Mouse (Mus musculus) CD4-positive helper T cell, adult 2 months (primary cell): ENCODE measurements around the gene Pdcd1lg2.

Experiments used
- DNase-seq: peaks from one replicate; pipeline ENCODE4 v3.0.0-alpha.2; 2012; ENCODE audit warnings: low read depth, missing footprints, low spot score

Pdcd1lg2 gene

DNA sequence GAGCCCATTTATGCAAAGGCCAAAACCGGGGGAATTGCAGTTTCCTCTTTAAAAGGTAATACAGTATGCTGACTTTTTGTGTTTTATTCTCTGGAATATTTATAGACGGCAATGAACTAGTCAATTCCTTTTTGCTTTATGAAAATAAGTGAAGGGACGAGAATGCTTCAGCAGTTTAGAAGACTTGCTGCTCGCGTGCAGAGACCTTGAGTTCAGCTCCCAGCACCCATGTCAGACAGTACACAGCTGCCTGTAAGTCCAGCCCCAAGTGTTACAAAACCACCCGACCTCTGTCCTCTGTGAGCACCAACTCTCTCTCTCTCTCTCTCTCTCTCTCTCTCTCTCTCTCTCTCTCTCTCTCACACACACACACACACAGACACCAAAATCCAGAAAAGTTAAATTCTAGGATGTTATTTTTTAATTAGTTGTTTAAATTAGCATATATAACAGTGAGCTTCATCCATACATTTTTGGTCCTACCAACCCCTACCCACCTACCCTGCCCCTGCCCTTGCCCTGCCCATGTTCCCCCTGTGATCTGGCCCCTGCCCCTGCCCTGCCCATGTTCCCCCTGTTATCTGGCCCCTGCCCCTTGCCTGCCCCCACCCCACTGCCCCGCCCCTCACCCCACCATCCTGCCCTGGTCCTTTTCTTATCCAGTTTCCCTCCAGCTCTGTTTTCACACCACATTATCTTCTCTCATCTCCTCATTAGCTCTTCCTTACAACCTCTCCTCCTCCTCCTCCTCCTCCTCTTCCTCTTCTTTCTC lies 86.3 kb downstream of the Pdcd1lg2 start:
- DNase-seq = no peak

DNA sequence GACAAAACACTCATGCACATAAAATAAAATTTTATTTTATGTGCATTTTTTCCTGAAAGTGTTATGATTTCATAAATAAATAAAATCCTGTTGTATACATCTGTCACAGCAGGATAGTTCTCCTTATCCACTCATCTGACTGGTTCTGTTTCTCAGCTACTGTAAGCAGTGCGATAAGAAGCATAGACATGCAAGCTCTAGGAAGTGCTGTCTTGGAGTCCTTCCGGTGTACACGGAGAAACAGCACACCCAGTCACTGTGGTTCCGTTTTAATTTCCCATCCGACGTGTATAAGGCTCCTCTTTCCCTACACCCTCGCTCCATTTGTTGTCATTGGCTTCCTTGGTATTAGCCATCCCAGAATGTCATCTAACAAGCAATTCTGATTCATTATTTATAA lies 87.2 kb downstream of the Pdcd1lg2 start:
- DNase-seq = no peak

DNA sequence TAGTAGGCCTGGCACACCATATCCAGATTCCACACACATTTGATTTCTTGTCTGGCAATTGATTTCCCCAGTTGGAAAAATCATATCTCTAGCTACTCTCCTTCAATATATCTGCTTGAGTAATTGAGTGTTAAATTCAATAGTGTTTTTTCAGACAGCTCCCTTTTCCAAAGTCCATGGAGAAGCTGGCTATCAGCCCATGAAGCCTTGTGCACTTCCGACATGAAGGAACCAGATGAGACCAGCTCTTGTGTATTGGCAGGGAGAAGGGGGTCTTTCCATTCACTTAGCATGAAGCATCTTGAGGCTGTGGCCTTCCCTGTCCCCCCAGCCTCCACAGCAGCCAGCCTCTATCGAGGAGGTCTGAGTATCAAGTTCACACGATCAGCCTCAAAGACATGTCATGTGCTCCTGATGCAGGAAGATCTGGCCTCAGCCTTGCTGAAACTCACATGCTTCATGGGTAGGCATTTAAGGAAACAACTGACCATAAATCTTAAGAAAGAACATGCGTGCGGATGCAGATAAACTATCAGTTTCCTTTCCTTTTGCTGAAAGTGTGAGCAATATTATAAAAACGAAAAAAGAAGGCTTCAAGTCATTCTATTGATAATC lies 88.2 kb downstream of the Pdcd1lg2 start:
- no peak for DNase-seq

- no peak for DNase-seq
Observed at GRCm38 (mm10) chr19:29500333-29500732, 89.6 kb downstream of the Pdcd1lg2 start.

GRCm38 (mm10) chr19:29501106-29501505 lies 90.4 kb downstream of the Pdcd1lg2 start:
- peak; percentile 61 for DNase-seq

DNA sequence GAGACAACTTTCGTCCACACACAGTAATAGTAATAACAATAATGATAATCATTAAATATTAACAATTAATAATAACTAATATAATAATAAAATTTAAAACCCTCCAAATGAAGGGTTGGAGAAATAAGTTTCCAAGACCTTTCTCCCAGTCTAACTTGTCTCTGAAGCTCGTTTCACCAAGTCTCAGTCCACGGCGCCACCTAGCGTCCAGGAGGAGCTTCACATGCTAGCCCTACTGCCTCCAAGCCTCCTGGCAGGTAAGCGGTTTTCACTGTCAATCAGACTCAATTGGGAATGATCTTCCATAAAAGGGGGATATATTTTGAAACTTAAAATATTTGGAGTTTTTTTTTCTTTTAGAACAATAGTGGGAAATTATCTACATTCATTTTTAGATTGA lies 90.8 kb downstream of the Pdcd1lg2 start:
- DNase-seq = peak; percentile 77

DNA sequence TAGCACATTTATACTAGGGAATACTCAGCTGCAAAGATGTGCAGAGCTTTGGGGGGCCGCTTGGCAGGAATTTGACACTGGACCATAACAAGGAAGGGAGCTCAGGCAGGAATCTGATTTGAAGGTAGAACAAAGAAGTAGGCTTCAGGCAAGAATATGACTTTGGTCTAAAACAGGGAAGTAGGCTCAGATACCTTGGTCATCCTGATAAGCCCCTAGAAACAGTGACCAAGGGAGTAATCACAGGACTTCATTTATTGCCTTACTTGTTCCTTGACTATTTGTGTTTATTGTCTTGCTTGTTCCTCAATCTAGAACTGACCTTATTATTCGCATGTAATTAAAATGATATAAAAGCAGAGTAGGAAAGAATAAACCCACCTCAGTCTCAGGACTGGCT lies 93.4 kb downstream of the Pdcd1lg2 start:
- DNase-seq = no peak

GRCm38 (mm10) chr19:29505617-29506016 lies 94.9 kb downstream of the Pdcd1lg2 start:
- no peak for DNase-seq

DNA sequence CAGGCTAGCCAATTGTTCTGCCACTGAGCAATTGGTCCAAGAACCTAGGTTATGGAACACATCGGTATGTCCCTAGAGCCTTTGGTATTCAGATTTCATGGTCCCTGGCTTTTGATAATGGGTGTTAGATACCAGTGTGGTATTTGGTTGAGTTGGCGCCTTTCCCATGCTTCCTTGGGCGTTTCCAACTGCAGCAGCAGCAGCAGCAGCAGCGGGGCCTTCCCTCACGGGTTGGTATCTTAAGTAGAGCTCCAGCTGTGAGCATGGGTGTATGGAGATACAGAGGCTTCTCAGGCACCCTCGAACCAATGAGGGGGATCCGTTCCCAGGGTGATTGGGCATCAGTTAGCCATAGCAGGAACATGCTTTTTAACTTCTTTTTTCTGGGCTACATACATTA lies 97.5 kb downstream of the Pdcd1lg2 start:
- no peak for DNase-seq

GRCm38 (mm10) chr19:29509857-29510256 lies 99.1 kb downstream of the Pdcd1lg2 start:
- DNase-seq = no peak

DNA sequence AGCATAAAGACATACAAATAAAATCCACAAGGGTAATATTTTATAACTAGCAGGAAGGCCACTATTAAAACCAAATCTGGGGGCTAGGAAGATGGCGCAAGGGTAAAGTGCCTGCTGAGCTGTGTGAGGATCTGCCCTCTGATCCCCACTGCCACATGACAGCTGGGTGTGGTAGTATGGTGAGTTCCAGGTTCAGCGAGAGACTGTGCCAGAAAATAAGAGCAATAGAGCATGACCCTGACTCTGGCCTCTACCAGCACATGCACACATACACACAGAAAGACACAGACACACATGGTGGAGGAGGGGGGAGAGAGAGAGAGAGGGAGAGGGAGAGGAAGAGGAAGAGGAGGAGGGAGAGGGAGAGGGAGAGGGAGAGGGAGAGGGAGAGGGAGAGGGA lies 101.1 kb downstream of the Pdcd1lg2 start:
- DNase-seq = no peak

DNA sequence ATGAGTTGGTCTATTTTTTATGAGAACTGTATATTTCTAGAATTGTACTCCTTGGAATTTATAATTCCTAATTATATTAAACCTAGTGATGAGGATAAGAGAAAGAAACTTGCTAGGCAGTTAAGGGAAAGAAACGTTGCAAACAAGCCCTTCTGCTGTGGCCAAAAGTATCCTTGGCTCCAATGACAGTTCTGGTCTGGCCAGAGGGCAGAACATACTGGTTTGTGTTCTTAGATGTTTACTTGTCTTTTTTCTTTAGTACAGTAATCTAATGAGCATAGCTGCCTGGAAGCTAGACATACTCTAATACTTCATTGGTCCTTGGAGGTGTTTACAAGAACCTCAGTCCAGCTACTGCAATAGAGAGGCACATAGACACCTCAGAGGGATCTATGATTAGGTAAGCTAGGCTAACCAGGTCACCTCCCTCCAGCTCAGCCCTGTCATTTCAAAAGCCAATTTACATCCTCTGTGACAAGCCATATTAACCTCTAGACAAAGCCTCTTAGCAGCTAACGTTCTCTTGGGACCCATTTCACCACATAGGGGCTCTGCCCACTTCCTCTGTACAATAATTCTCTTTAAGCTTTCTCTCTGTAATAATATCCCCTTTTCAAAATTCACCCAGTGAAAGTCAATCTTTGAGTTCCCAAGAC lies 102.5 kb downstream of the Pdcd1lg2 start:
- DNase-seq = no peak

DNA sequence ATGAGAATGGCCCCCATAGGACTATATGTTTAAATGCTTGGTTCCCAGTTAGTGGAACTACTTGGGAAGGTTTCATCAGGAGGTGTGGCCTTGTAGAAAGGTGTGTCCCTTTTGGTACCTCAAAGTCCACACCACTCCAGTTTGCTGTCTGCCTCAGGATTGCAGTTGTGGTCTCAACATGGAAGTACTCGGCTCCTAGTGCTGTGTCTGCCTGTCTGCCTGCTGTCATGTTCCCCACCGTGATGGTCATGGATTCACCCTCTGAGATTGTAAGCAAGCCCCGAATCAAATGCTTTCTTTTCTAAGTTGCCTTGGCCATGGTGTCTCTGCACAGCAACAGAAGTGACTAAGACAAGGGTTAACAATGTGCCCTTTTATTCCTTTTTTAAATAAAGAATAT lies 103.4 kb downstream of the Pdcd1lg2 start:
- DNase-seq = no peak

DNA sequence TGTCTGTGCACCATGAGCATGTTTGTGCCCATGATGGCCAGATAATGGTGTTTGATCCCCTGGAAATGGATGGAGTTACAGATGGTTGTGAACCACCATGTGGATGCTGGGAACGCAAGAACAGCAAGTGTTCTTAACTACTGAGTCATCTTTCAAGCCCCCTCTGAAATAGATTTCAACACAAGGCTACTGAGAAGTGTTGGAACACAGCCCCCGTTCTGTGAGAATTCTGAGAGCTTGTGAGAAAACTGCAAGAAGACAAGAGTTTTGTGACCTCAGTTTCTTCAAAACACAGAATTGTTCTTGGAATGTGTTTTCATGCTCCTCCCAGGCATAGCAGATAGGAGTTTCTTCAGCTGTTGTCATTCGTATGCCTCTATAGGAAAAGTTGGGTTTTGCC lies 104.7 kb downstream of the Pdcd1lg2 start:
- no peak for DNase-seq

DNA sequence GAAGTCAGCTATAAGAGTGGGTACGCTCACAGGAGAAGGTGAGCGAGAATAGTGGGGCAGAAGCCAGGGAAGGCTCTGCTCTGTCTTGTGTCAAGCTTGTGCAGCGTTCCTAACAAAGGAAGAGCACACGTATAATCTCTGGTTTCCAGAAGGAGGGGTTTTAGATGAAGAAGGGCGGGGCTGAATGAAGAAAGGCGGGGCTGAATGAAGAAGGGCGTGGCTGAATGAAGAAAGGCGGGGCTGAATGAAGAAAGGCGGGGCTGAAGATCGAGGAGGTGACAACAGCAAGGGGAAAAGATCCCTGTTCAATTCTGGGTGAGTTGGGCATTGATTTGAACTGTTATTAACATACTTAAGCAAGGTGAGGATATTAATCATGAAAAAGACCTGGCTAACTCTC lies 105.3 kb downstream of the Pdcd1lg2 start:
- no peak for DNase-seq

GRCm38 (mm10) chr19:29518409-29518808 lies 107.7 kb downstream of the Pdcd1lg2 start:
- no peak for DNase-seq

DNA sequence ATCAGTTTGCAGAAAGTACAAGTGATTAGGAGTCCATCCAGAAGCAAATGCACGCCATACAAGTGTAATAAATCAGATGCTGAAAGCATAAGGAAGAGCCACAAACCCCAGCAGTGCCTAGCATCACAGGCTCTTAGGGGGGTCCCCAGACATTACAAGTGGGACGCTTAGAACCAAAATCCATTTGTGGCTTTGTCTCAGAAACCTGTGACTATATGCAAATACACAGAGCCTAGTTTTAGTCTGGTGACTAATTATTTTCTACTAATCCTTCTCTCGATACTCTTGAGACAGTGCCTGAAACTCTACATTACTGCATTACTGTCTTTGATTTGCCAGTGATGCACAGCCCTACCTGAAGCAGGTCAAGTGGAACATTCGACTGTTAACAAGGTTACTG lies 108.2 kb downstream of the Pdcd1lg2 start:
- DNase-seq = no peak
